Mouse (Mus musculus) embryonic fibroblast, embryonic 13.5 days (primary cell): Measurements from ENCODE around the gene Olfr340.

Experiments
- CTCF ChIP-seq: IDR thresholded peaks from 2 replicates; pipeline ENCODE4 v1.5.1; 2011; ENCODE audit warnings: mild to moderate bottlenecking, control low read depth, low read length, moderate library complexity, borderline replicate concordance; ENCODE audit not compliant: insufficient read depth
- POLR2A ChIP-seq: IDR thresholded peaks from 2 replicates; pipeline ENCODE4 v1.6.1; 2011; ENCODE audit warnings: low read depth, mild to moderate bottlenecking, control low read depth, low read length, moderate library complexity

GRCm38 (mm10) chr2:36473634-36474033 lies 21.2 kb downstream of the Olfr340 start:
- TF ChIP-seq CTCF (no peak), POLR2A (no peak)
